Mouse (Mus musculus) embryonic stem cell, embryonic (primary cell): ENCODE data around the gene Btnl2.

Experiments used
- CTCF ChIA-PET, 4 experiments: fragments of 300-600 bp in 2 of 4; fragments of 350-600 bp in 2 of 4; sonication (Branson Sonifier 250); formaldehyde crosslinking; loops; one replicate each; lab custom pipeline; 2022; ENCODE audit warnings: inconsistent platforms in 2 of 4; lab: Charles Lee
- POLR2A ChIA-PET, 4 experiments: fragments of 300-600 bp in 2 of 4; fragments of 350-600 bp in 2 of 4; sonication (Branson Sonifier 250); formaldehyde crosslinking; loops; one replicate each; lab custom pipeline; 2022; ENCODE audit warnings: antibody characterized with exemption in 4 of 4, inconsistent platforms in 1 of 4; lab: Charles Lee

The Btnl2 gene

DNA sequence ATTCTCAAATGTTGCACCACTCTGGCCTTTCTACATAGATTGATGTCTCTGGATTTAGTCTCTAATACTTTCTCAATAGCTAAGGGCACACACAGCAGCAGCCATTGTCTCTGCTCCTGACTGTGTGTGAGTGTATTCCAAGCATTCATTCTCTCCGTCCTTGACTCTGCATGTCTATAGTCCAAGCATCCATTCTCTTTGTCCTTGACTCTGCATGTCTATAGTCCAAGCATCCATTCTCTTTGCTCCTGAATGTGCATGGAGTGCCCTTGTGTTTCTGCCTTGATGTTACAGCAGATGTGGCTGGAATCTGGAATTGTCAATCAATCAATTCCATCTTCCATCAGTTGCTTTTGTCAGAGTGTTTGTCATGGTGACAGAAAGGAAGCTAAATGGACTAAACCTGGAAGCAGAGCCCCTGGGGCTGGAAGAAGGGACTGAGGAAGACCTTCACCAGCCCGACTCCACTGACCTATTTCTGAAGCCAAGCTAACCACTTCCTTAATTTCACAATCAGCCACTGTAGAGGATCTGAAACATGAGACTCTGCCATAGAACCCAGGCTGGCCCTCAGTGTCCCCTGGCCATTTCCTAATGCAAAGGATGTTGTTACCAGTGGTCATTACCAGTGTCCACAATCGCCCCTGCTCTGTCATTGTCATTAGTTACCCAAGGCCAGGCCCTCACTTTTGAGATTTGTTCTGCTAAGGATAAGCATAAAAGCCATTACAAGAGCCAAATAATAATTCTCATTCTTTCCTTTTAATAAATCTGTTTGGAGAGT, 13.8 kb upstream of the Btnl2 start:
- POLR2A ChIA-PET = interaction anchor here in 2 of 4 experiments (0.9 to 1.0 kb wide), 2 partner anchors 20 to 615 kb away, joined by 3 read pairs; no protein-coding TSS in a partner anchor

DNA sequence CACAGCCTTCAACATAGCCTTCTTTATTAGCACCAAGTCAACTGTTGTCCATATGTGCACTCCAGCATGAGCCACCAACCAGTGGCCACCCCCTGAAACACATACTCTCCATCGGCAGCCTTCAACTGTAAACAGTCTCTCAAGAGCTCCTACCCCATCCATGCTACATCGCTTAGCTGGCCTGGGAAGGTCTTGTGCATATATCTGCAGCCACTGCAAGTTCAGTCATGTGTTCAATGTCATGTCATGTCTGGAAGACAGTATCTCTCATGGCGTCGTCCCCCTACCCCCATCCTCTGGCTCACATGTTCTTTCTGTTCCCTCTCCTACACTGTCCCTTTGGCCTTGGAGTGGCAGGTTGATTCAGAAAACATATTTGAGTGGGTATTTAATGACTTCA, 9.7 kb upstream of the Btnl2 start:
- POLR2A ChIA-PET = no interaction called here
- CTCF ChIA-PET = no interaction called here

More for the DNA sequence above, 13.8 kb upstream of the Btnl2 start:
- CTCF ChIA-PET = interaction anchor here (0.6 to 2.5 kb wide), 10 partner anchors 8 to 556 kb away, joined by 3 to 8 read pairs (median 4); no protein-coding TSS in a partner anchor

DNA sequence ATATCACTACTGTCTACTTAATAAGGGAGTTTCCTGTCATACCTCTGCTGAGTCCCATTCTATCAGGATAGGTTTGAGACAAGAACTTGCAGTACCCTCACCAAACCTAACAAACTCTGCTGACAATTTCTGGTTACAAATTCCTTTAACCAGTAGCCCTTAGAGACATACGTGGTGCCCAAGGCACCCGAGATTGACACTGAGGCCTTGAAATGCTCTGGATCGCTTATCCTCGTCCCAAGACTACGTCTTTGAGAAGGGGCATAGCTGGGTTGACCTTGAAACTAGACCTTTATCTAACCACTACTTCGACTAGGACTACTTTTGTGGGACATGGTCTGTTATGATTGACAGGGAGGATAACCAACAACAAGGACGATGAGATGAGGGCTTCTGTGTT, 9.1 kb upstream of the Btnl2 start:
- ChIA-PET CTCF (no interaction called here), POLR2A (no interaction called here)

DNA sequence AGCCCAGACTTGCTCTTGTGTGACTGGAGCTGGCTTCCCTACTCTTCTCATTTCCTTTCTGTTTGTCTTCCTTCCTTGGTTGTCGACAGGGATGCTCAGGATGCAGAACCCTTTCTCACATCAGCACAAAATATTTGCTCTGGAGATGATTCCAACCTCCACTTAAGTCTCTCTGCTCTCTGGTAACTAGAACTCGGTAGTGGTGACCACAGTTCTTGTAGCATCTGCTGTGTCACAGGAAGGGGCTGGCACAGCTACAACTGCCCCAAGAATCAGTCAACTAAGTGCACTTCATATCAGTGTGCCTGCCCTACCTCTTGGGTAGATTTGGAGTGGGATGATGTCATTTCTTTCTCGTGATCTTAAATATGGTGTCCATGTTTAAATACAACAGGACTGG, 8.6 kb upstream of the Btnl2 start:
- ChIA-PET CTCF (interaction anchor here in 1 of 4 experiments (1.0 kb wide), 1 partner anchor 95 kb away, joined by 5 read pairs; no protein-coding TSS in a partner anchor), POLR2A (no interaction called here)

DNA sequence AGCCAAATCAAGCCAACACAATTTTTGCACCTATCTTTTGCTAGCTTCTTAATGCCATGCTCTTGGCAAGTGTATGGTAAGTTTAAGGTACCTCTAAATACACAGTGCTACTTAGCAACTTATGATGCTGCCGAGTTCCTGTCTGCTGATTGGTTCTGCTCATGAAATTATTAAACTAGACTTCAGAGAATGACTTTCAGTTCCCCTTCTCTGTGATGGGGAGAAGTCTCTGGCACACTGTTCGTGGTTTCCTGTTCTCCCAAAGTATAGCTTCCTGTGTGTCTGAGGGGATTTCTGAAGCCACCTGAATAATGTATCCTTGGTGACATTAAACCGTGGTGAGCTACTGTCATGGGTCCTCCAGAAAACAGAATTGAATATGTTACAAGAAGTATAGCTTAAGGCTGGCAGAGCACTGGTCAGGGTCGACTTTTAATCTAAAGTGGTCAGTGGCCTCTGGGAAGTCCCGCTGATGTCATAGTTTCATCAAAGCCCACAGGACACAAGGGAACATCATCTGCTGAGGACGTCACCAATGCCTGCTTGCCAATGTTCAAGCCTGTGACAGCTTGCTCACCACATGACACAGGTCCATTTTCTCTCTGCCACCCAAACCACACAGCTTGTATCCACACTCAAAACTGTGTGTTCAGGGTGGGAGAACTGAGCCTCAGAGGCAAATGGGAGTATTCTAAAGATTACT, 6.9 kb upstream of the Btnl2 start:
- CTCF ChIA-PET = interaction anchor here (0.5 to 2.7 kb wide), 8 partner anchors 9 to 98 kb away, joined by 3 to 24 read pairs (median 4); no protein-coding TSS in a partner anchor

DNA sequence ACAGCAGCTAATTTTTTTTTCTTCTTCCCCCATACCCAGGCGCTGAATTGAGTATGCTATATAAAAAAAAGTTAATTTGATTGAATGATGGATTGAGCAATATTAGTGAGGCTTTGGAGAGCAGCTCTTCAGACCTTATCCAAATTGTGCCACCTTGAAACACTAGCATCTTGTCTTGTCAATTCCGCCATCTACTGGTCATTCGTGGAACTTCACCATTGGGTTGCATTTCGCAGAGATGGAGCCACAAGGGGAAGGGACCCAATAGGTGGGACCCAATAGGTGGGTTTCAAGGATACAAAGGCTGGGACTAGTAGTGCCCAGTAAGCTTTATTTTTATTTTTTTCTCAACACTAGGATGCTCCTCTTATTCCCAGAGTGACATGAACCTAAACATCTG, 5.2 kb upstream of the Btnl2 start:
- ChIA-PET POLR2A (interaction anchor here in 2 of 4 experiments (0.6 to 1.1 kb wide), 5 partner anchors 11 to 280 kb away, joined by 3 to 4 read pairs (median 3); partner anchors contain the start of genes H2-DMa (in 1 of the 2) and Prrt1 (in 1 of the 2)), CTCF (interaction anchor here (0.6 to 3.1 kb wide), 46 partner anchors 9 to 776 kb away, joined by 3 to 55 read pairs (median 4); partner anchors contain the start of genes BC051142 (in 2 of the 4) and H2-Eb1 (in 1 of the 4))

More for the DNA sequence above, 6.9 kb upstream of the Btnl2 start:
- POLR2A ChIA-PET = interaction anchor here in 1 of 4 experiments (1.0 to 1.4 kb wide), 2 partner anchors 52 to 86 kb away, joined by 3 read pairs; no protein-coding TSS in a partner anchor

DNA sequence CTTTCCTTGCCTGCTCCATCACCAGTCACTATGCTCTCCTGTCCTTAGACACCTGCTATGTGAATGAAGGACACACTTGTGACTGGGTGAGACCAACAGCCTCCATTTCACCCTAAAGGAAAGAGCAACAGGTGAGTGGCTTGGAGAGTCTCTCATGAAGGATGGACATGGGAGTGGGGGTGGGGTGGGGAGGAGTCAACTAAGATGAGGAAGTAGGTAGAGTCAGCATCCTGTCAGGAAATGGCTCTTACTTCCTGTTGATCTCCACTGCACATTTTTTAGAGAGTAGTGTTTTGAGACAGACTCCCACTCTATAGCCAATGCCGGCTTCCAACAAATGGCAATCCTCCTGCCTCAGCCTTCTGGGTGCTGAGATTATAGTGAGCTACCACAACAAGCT, 318 bp downstream of the Btnl2 start:
- ChIA-PET POLR2A (interaction anchor here in 1 of 4 experiments (1.9 kb wide), 1 partner anchor 11 kb away, joined by 7 read pairs; no protein-coding TSS in a partner anchor), CTCF (interaction anchor here in 2 of 4 experiments (0.6 to 1.2 kb wide), 2 partner anchors 101 to 104 kb away, joined by 3 to 13 read pairs; no protein-coding TSS in a partner anchor)

DNA sequence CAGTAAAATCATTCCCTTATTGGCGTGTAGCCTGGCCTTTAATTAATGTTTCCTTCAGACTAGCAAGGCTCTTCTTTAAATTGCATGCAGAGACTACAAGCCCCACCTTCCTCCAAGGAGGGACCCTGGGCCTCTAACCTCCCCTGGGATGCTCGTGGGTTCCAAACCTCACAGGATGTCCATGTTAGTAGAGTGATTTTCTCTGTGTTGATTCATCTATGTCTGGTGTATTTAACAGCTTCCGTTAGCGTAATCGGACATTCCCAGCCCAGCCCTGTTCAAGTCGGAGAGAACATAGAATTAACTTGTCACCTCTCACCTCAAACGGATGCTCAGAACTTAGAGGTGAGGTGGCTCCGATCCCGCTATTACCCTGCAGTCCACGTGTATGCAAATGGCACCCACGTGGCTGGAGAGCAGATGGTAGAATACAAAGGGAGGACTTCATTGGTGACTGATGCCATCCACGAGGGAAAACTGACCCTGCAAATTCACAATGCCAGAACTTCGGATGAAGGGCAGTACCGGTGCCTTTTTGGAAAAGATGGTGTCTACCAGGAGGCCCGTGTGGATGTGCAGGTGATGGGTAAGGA, 8.4 kb downstream of the Btnl2 start:
- CTCF ChIA-PET = interaction anchor here in 1 of 4 experiments (0.6 kb wide), 1 partner anchor 158 kb away, joined by 3 read pairs; no protein-coding TSS in a partner anchor
- POLR2A ChIA-PET = no interaction called here

DNA sequence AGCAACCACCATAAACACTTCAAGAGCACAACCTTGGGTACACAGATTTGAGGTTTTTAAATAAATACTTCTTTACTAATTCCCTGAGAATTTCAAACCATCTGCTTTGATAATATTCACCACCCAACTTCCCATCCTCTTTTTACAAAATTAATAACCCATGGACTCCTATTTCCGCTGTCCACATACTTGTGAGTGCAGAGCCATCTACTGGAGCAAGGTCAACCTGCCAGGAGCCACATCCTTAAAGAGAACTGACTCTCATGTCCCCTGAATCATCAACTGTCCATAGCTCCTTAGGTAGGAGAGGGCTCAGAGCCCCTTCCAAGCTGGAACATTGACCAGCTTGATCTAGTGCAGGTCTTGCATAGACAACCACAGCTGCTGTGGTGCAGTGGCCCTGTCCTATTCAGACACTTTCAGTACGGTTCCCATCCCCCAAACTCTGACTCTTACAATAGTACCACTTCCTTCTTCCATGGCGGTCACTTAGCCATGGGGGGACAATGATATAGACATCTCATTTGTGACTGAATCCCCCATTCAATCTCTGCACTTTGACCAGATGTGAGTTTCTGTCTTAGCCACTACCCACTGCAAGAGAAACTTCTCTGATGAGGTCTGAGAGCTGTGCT, 9.2 kb downstream of the Btnl2 start:
- CTCF ChIA-PET = no interaction called here
- POLR2A ChIA-PET = no interaction called here

DNA sequence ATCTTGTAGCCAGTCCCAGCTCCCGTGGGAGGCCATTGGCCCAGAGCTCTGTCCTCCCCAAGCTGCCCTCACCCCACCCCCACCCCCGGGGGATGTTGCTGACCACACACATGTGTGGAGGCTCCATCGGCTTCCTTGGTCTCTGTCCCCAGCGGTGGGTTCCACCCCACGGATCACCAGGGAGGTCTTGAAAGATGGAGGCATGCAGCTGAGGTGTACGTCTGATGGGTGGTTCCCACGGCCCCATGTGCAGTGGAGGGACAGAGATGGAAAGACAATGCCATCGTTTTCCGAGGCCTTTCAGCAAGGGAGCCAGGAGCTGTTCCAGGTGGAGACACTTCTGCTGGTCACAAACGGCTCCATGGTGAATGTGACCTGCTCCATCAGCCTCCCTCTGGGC, 10.4 kb downstream of the Btnl2 start:
- POLR2A ChIA-PET = interaction anchor here in 1 of 4 experiments (1.4 kb wide), 1 partner anchor 9 kb away, joined by 7 read pairs; no protein-coding TSS in a partner anchor
- CTCF ChIA-PET = no interaction called here

DNA sequence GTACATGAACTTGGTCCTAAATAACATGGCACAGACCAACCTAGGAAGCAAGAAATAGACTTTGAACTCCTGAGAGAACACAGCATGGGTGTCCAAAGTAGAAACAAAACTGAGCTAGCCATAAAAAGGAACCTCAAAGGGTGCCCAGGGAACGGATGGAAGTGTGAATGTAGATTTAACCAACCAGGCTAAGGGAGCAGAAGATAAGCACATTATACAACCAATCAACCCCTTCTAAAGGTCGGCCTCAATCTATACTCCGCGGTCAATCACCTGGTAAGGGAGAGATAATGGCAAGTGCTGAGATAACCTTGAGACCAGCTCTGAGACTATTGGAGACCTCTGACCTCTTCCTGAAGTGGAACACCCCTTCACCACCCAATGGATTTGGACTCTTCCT, 15.9 kb downstream of the Btnl2 start:
- CTCF ChIA-PET = interaction anchor here in 3 of 4 experiments (0.5 to 1.2 kb wide), 4 partner anchors 12 to 582 kb away, joined by 3 read pairs; no protein-coding TSS in a partner anchor
- POLR2A ChIA-PET = interaction anchor here in 1 of 4 experiments (0.5 kb wide), 1 partner anchor 249 kb away, joined by 3 read pairs; no protein-coding TSS in a partner anchor

DNA sequence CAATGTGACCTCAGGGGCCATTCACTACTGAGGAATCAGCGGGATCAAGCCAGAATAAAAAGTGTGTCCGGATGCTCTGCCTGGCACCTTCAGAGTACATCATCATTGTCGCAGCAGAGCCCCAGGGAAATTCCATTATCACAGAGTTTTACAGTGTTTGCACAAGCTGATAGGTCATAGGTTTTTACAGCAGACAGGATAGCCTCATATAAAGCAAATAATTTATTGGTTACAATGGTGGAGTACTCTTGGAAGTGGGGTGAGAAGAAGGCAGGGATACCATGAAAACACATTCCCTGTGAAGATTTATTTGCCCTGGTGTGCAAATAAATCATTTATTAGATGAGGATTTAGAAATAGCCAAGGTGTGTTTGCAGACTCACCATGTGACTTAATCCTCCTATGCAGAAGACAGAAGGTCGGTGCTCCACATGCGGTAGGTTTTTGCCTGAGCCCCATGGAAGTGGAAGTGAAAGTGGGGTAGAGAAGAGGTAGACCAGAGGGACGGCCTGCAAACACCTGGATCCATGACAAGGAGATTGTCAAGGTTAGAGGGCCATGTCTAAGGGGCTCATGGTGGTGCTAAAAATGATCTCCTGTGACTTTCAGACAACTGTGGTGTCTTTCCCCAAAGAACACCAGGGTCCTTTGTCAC, 18.6 kb downstream of the Btnl2 start:
- ChIA-PET POLR2A (no interaction called here), CTCF (no interaction called here)

DNA sequence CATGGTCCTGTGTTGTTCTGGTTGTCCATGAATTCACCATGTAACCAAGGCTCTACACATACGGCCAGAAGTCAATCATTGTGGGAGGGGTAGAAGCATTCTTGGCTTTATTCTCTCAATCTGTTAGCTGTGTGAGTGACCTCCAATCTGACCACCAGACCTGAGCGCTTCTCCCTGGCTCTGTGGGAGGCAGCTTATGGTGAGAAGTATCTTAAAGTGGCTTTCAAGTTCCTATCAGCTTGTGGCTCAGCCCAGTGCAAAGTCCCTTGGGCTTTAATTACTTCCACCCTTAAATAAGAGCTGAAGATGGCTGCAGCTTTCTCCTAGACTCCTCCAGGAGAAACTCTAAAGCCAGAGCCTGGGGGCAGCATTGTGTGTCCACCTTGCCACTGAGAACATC, 22.2 kb downstream of the Btnl2 start, which contains the start of gene Btnl1:
Btnl1 (plus strand) TSS at position 286 of the 400 bp plus-strand sequence.
- POLR2A ChIA-PET = interaction anchor here in 1 of 4 experiments (1.0 kb wide), 1 partner anchor 1623 kb away, joined by 4 read pairs; no protein-coding TSS in a partner anchor

DNA sequence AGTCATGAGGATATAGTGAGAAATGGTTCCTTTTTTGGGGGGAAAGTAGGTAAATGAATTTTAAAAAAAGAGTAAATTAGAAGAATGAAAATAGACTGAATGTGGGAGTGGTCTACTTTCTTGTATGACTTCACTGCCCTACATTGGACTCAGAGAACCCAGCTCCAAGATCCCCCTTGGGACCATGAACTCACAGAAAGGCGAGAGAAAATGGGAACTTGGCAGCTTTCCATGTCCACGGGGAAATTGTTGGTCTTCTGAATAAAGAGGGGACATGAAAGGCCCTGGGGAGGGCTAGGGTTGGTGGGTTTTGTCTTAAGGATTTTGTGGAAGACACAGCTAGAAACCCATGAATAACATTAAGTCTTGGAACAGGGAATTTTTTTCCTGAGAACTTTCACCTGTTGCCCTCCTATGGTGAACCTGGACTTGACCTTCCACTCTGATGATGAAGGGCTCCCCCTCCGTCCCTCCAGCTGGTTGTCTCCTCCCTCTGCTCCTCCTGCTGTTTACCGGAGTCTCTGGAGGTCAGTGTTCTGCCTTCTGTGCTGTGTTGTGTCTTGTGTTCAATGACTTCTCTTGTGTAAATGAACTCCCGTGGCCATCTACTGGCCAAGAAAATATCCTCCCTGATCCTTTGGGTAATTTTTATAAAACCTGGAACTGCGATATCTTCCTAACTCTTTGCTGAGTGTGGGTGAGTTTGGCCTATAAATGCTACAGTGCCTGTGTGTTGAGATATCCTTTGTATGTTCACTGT, 23.0 kb downstream of the Btnl2 start:
- ChIA-PET POLR2A (interaction anchor here in 2 of 4 experiments (0.5 to 1.0 kb wide), 2 partner anchors 462 to 1624 kb away, joined by 4 read pairs; no protein-coding TSS in a partner anchor), CTCF (interaction anchor here in 2 of 4 experiments (0.6 to 1.6 kb wide), 4 partner anchors 34 to 590 kb away, joined by 3 to 7 read pairs (median 4); no protein-coding TSS in a partner anchor)

More for the DNA sequence above, 22.2 kb downstream of the Btnl2 start, which contains the start of gene Btnl1:
- CTCF ChIA-PET = interaction anchor here in 2 of 4 experiments (0.6 to 1.6 kb wide), 5 partner anchors 35 to 407 kb away, joined by 3 to 5 read pairs (median 4); no protein-coding TSS in a partner anchor

DNA sequence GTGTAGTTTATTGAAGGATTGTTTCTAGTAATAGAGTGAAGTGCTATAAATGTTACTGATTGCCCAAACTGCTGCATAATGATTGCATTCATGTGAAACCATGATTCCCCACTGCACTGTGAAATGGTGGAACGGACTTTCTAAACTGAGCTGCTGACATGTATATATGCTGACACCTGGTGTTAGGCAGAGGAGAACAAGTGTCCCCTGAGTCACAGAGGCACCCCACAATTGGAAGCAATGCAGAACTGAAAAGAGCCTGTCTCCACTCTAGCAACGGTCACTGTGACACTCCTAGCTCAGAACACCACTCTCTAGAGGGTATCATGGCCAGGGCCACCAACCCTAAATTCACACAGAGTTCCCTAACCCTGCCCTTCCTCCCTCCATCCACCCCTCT, 24.1 kb downstream of the Btnl2 start:
- ChIA-PET CTCF (interaction anchor here in 1 of 4 experiments (2.4 kb wide), 1 partner anchor 129 kb away, joined by 5 read pairs; no protein-coding TSS in a partner anchor), POLR2A (no interaction called here)

DNA sequence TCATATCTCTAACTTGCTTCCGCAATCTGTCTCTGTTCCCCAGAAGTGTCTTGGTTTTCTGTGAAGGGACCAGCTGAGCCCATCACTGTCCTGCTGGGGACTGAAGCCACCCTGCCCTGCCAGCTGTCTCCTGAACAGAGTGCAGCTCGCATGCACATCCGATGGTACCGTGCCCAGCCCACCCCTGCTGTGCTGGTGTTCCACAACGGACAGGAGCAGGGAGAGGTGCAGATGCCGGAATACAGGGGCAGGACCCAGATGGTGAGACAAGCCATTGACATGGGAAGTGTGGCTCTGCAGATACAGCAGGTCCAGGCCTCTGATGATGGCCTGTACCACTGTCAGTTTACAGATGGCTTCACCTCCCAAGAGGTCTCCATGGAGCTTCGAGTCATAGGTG, 24.8 kb downstream of the Btnl2 start:
- ChIA-PET POLR2A (no interaction called here), CTCF (interaction anchor here in 2 of 4 experiments (0.5 to 2.4 kb wide), 2 partner anchors 130 to 244 kb away, joined by 3 to 5 read pairs; no protein-coding TSS in a partner anchor)
